Mouse (Mus musculus) myocyte (in vitro differentiated cells): ENCODE data around the gene Cav1.

Experiments
- CEBPB ChIP-seq: IDR thresholded peaks from 2 replicates; pipeline ENCODE4 v1.6.1; 2011; ENCODE audit warnings: mild to moderate bottlenecking, moderate library complexity; ENCODE audit not compliant: poor library complexity, insufficient read depth, severe bottlenecking
- E2F4 ChIP-seq: IDR thresholded peaks from one replicate; pipeline ENCODE4 v1.6.1; 2011; ENCODE audit warnings: mild to moderate bottlenecking, control low read depth, moderate library complexity; ENCODE audit not compliant: insufficient read depth
- MAX ChIP-seq: IDR thresholded peaks from one replicate; pipeline ENCODE4 v1.6.1; 2011; ENCODE audit warnings: low read depth, mild to moderate bottlenecking, control low read depth
- POLR2A ChIP-seq: IDR thresholded peaks from one replicate; pipeline ENCODE4 v1.6.1; 2011; ENCODE audit warnings: low read depth, mild to moderate bottlenecking, control low read depth, moderate library complexity; ENCODE audit not compliant: insufficient read length
- USF1 ChIP-seq: IDR thresholded peaks from one replicate; pipeline ENCODE4 v1.6.1; 2011; ENCODE audit warnings: low read depth, mild to moderate bottlenecking, control low read depth, moderate library complexity

DNA sequence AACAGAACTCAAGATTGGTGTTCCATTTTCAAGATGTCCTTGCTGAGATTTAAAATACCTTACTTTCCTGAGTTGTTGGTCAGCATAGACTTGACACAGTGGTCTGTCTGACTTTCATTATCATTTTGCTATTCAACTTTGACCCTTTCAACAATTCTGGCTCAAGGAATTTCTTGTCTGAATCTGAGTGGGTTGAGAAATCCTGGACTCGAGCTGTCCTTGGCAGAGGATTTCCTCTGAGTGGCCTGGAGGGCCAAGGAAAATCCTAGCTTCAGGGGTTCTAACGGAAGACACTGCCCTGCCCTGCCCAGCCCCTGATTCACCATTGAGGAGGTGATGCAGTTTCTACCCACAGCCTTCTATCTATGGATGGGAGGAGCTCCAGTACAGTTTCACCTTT is 2.5 kb downstream of the Cav1 start:
- TF ChIP-seq CEBPB (0 out of 2 replicates have a peak, but pooled peaks have one; percentile 3), POLR2A (no peak), MAX (no peak), E2F4 (no peak), USF1 (no peak)
